Mouse (Mus musculus): ENCODE results near the gene Cox17.

Gene Cox17

GRCm38 (mm10) chr16:38395060-38395730 lies 48.4 kb downstream of the Cox17 start:
- no peak for DNase-seq

- DNase-seq = peak; percentile 72 to 74
Observed at GRCm38 (mm10) chr16:38396155-38396554, 49.4 kb downstream of the Cox17 start.

- no peak for DNase-seq
Observed at GRCm38 (mm10) chr16:38398266-38398665, 51.5 kb downstream of the Cox17 start.

DNA sequence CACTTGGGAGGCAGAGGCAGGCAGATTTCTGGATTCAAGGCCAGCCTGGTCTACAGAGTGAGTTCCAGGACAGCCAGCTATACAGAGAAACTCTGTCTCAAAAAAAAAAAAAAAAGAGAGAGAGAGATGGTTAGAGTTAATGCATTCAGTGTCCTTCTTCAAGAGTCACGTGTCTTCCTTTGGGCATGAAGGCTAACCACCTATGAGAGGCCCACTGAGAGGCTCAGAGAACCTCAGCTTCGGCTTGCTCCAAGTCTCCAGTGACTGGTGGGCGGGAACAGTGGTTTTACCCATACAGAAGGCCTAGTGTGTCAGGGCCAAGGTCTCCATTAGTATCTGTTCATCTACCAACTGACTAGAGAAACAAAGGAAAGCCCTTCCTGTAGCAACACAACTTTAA lies 52.3 kb downstream of the Cox17 start:
- DNase-seq = no peak

DNA sequence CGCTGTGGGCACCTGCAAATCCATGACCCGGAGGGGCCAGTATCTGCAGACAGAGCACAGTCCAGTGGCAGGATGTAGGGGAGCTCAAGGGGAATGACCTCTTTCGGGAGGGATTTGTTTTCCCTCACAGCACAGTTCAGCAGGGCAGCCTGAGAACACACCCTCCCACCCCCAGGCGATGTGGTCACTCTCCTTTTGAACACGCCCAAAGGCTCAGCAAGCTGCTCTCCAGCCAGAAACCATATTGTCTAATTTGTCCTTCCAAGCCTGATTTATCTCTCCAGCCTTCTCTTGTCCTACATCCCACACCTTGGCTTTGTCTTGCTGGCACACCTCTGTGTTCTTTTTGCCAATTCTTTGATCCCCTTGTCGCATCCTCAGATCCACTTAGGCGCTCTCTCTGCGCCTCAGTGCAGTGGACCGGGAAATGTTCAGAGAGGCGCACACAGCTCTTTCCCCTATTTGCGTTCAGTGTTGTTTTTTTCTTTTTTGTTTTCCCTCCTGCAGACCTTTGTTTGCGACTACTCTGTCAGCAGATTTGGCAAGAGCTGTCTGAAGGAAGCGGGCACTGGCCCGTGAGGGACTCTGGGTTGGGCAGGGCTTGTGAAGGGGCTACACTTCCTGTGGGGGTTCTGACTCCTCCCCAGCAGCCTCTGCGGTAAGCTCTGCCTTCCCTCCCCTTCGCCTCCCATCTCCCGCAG lies 52.9 kb downstream of the Cox17 start:
- DNase-seq = peak; percentile 73 to 74

DNA sequence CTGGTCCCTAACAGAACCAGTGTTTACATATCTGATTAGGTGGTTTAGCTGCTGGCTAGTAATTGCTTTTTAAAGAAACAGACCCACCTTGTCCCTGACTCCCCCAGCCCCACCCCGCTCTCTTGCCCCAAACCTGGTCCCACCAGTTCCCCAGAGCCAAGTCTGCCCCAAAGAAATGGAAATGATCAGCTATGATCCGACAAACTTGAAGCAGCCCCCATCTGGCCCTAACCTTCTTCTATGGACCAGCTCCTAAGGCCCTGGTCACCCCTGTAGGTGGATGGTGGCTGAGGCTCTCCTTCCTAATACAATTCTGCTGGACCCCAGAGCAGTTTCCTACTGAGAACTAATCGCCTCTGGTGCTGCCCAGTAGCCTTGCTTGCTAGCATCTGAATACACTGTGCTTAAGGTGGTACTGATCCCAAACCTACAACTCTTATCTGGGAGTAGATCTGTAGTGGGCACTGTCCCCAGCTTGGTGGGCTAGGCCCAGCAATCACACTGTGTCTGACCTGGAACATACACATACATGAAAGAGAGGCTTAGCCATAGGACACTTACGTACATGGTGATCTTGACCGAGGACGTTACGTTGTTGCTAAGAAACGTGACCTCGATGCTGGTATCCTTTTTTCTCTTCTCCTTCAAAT lies 53.6 kb downstream of the Cox17 start:
- DNase-seq = no peak

- DNase-seq = no peak
Observed at GRCm38 (mm10) chr16:38401468-38401867, 54.7 kb downstream of the Cox17 start.

Measured in cerebellum, postnatal 10 days (tissue).